Mouse (Mus musculus) E14TG2a.4 (cell line): ENCODE measurements at regions not wholly inside any gene's neighbourhood (a gene's known extent, or its start where the extent isn't known, plus 50 kb on each side); places are given as distances from the start of the nearest gene placed in this dataset.
A peak's percentile ranks its signal among the peaks of the same experiment; 100 is the strongest.
"Not testable (repeated sequence)": the region's sequence is repeated elsewhere in the genome, so short reads cannot be mapped to it uniquely, and the experiment has no call there.

ENCODE experiments used
- H3K27me3 ChIP-seq: 2 replicates; pipeline ENCODE4 v1.6.1; 2014; ENCODE audit warnings: low read length, control low read depth; ENCODE audit not compliant: insufficient read depth
- H3K36me3 ChIP-seq: 2 replicates; pipeline ENCODE4 v1.6.1; 2014; ENCODE audit warnings: low read length, control low read depth; ENCODE audit not compliant: insufficient read depth
- H3K4me1 ChIP-seq: replicated peaks from 2 replicates; pipeline ENCODE4 v1.6.1; 2014; ENCODE audit warnings: low read depth, low read length, control low read depth
- H3K4me3 ChIP-seq: replicated peaks from 2 replicates; pipeline ENCODE4 v1.5.1; 2014; ENCODE audit warnings: mild to moderate bottlenecking, low read length
- H3K9me3 ChIP-seq: 2 replicates; pipeline ENCODE4 v1.6.1; 2014; ENCODE audit warnings: low read length, control low read depth
- CTCF ChIP-seq: conservative IDR thresholded peaks from 2 replicates; pipeline ENCODE4 v1.5.1; 2014; ENCODE audit warnings: low read length
- NANOG ChIP-seq: IDR thresholded peaks from 2 replicates; pipeline ENCODE4 v1.6.1; 2014; ENCODE audit warnings: borderline replicate concordance, low read length, mixed read lengths
- POU5F1 ChIP-seq: IDR thresholded peaks from 2 replicates; pipeline ENCODE4 v1.6.1; 2014; ENCODE audit warnings: low read length, borderline replicate concordance

DNA sequence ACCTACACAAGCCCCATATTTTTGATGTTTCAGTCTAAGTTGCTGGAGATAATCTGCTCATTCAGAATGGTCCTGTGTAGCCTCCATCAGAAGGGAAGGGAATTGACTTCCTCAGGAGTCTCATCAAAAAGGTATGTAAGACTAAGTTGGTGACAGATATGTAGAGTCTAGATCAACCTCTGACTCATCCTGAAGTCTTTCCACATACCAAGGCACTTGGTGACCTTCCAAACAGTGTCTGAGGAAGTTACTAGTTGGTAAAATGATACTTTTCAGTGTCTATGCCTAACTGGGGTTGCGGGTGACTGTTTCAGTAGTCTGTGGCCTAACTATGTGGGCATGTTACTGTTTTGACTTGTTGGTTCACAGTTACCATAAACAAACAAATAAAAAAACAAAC lies 133.0 kb upstream of the Plcb4 start:
- Histone ChIP-seq H3K9me3 (no peaks in the 10 kb centered on the region), H3K4me1 (no peaks in the 10 kb centered on the region), H3K4me3 (no peak overlapping the region)

DNA sequence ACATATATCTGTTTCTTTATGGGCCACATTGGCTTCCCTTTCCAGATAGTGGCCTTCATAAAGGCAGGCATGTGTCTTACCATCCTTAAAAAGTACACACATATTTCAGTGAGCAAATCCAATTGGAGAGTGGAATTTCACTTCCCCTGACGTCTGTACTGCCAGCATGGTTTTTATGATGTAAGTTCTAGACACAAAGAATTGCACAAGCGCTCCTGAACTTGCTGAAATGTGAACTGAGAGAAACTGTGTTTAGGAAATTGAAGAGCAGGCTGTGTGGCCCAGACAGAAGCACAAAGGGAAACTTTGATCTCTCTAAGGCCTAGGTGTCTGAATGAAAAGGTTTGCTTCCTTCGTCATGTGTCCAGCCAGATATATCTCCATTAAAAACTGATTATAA lies 129.2 kb upstream of the Plcb4 start:
- Histone ChIP-seq H3K4me3 (no peak overlapping the region), H3K27me3 (no peaks in the 10 kb centered on the region), H3K36me3 (no peaks in the 10 kb centered on the region), H3K9me3 (no peaks in the 10 kb centered on the region), H3K4me1 (no peaks in the 10 kb centered on the region)
- TF ChIP-seq NANOG (no peak), POU5F1 (no peak), CTCF (no peak)

More for the DNA sequence above, 133.0 kb upstream of the Plcb4 start:
- Histone ChIP-seq H3K27me3 (no peaks in the 10 kb centered on the region), H3K36me3 (no peaks in the 10 kb centered on the region)
- TF ChIP-seq NANOG (no peak), CTCF (no peak), POU5F1 (no peak)

DNA sequence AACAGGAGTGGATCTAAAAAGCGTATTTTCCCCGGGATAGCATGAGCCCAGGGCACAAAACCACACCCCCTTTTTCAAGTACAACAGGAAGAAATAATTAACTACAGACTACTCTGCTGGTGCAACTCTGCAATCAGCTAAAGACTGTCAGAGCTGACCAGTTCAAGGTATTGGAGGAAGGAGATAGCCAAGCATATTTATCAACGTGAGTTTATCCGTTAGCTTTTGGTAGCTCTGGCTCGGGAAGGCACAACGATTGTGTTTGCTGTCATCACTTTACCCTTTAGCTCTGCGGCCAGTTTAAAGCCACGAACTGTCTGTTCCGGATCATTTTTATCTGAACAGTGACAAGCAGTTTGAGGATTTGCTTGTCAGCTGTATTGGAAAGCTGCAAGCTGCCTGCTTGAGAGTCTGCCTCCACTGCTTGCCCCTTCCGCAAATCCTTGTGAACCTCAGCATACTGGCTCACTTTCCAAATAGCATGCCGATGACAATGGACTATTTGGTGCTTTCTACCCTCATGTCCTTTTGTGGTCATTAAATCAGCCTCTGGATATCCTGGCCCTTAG lies 122.4 kb upstream of the Plcb4 start:
- Histone ChIP-seq H3K9me3 (peaks cover 18% of the 10 kb centered on the region), H3K4me3 (no peak overlapping the region), H3K36me3 (no peaks in the 10 kb centered on the region), H3K27me3 (no peaks in the 10 kb centered on the region), H3K4me1 (peaks cover 17% of the 10 kb centered on the region)
- no peak for TF ChIP-seq CTCF
- no peak for TF ChIP-seq POU5F1
- TF ChIP-seq NANOG: no peak

DNA sequence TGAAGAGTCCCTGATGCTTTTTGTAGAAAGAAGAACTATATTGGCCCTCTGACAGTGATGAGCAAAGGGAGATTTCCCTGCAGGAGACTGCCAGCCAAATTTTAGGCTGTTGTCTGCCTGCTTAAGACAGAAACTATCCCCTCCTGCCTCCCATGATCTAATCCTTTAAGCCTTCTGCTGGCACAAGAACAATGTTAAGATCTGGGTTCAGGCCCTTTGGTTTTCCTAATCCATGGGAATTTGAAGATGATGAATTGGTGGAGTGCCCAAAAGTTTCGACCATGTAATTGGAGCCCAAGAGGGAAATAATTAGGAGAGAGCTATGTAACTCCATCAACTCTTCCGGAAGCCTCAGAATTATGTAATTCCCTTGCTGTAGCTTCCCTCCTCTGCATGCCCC lies 120.8 kb upstream of the Plcb4 start:
- TF ChIP-seq CTCF: no peak
- TF ChIP-seq POU5F1: no peak
- TF ChIP-seq NANOG: no peak
- Histone ChIP-seq H3K9me3 (peaks cover 18% of the 10 kb centered on the region), H3K4me3 (no peak overlapping the region), H3K4me1 (peaks cover 17% of the 10 kb centered on the region), H3K36me3 (no peaks in the 10 kb centered on the region), H3K27me3 (no peaks in the 10 kb centered on the region)

DNA sequence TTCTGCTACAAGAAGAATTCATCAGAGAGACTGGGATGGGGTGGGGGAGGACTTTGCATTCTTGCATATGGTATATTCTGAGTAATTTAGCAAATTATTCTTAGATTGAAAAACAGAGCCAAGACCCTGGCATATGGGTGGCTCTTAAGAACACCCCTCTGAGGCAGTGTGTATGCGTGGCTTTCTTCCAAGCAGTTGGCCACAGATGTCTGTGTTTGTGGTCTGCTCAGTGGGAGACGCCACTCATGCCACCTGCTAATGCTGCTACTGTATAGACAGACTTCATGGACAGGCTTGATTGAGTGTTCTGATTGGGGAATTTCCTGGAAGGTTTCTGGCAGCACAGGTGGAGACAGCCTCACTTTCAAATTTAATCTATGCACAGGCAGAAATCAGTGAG lies 117.8 kb upstream of the Plcb4 start:
- Histone ChIP-seq H3K36me3 (no peaks in the 10 kb centered on the region), H3K4me3 (no peak overlapping the region), H3K4me1 (peaks cover 23% of the 10 kb centered on the region), H3K9me3 (peaks cover 18% of the 10 kb centered on the region), H3K27me3 (no peaks in the 10 kb centered on the region)
- TF ChIP-seq CTCF (no peak), NANOG (no peak), POU5F1 (no peak)

DNA sequence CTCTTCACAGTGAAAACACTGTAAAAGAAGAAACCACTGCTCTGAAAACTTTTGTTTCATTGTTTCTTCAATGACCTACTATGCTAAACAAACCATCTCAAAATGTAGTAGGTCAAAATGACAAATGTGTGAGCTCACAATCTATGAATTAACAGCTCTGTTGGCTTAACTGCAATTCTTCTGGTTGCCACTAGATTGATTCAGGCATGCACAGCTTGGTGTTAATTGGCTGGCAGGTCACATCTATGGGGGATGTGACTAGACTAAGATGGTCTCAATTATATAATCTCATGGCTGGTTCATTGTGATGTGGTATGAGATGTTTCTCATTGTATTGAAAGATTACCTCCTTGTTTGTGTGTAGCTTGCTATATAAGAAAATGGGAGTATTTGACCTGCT lies 116.9 kb upstream of the Plcb4 start:
- Histone ChIP-seq H3K4me3 (no peak overlapping the region), H3K36me3 (no peaks in the 10 kb centered on the region), H3K27me3 (no peaks in the 10 kb centered on the region), H3K9me3 (peaks cover 18% of the 10 kb centered on the region), H3K4me1 (peaks cover 14% of the 10 kb centered on the region)
- TF ChIP-seq NANOG (no peak), CTCF (peak; percentile 23)

DNA sequence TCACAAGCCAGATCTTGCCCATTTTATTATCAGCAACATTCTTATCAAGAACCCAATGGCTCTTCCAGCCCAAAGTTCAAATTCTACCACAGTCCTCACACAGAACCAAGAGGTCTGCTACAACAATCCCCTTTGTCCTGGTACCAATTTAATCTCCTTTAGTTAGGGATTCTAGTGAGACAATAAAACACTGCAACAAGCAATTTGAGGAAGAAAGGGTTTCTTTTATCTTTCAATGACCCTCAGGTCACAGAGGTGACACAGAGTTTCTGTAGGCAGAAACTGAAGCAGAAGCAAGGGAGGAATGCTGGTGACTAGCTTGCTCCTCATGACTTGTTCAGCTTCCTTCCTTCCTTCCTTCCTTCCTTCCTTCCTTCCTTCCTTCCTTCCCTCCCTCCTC lies 113.9 kb upstream of the Plcb4 start:
- TF ChIP-seq CTCF (no peak), NANOG (peak; percentile 74; the same call in 1 of the 2 replicates), POU5F1 (no peak)
- peaks cover 23% of the 10 kb centered on the region for H3K4me1 ChIP-seq

DNA sequence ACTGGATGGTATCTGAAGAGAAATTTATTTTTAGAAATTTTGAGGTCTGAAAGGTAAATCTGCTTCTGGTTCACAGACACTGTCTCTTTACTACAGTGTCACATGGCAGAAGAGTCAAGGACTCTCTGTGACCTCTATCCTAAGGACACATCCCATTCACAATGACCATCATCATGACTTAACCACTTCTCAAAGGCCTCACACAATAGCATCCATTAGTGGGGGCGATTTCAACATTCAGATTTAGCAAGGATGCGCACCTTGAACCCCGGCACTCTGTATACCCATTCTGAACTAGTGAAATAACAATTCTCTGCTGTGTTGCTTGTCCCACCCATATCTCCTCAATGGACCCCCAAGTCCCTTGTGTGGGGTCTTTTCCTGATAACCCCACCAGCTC lies 110.8 kb upstream of the Plcb4 start:
- H3K27me3 ChIP-seq: no peaks in the 10 kb centered on the region
- H3K9me3 ChIP-seq: no peaks in the 10 kb centered on the region
- H3K4me1 ChIP-seq: peaks cover 23% of the 10 kb centered on the region
- no peak overlapping the region for H3K4me3 ChIP-seq
- H3K36me3 ChIP-seq: no peaks in the 10 kb centered on the region
- TF ChIP-seq POU5F1 (no peak), CTCF (no peak), NANOG (peak; percentile 89)

More for the DNA sequence above, 113.9 kb upstream of the Plcb4 start:
- Histone ChIP-seq H3K9me3 (peaks cover 1% of the 10 kb centered on the region; the same call in 1 of the 2 replicates), H3K4me3 (no peak overlapping the region), H3K27me3 (no peaks in the 10 kb centered on the region), H3K36me3 (no peaks in the 10 kb centered on the region)

DNA sequence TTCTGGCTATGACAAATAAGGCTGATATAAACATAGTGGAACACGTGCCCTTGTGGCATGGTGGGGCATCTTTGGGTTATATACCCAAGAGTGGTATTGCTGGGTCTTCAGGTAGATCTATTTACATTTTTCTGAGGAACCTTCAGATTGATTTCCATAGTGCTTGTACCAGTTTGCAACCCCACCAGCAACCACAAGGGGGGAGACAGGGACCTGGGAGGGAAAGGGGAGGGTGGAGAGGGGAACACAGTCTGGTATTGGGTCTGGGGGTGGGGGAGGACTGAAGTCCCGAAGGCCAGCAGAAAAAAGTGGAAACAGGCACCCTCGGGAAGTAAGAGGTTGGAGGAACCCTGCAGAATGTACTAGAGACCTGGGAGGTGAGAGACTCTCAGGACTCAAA lies 105.8 kb upstream of the Plcb4 start:
- Histone ChIP-seq H3K9me3 (peaks cover 11% of the 10 kb centered on the region), H3K4me1 (peaks cover 10% of the 10 kb centered on the region), H3K36me3 (peaks cover 4% of the 10 kb centered on the region; the same call in 1 of the 2 replicates), H3K27me3 (no peaks in the 10 kb centered on the region), H3K4me3 (no peak overlapping the region)
- TF ChIP-seq NANOG (no peak), POU5F1 (no peak), CTCF (peak; percentile 38)

DNA sequence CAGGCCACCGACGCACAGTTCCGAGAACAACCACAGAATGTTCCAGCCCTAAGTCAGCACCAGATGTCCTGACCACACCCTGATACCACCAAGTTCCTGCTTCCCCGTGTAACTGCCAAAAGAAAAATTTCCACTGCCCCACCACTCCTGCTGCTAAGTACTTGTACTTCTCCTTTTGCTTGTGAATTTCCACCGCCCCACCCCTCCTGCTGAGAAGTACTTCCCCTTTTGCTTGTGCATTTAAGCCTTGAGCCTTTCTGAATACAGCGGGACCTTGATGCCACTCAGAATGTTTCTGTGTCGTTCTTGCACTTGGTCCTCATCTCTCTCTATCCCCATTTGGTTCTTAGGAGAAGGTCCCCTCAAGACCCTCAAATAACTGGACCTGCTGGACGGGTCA lies 100.8 kb upstream of the Plcb4 start:
- not testable (repeated sequence) for H3K27me3 ChIP-seq, H3K4me3 ChIP-seq
- peaks cover 14% of the 10 kb centered on the region; the same call in 1 of the 2 replicates for H3K36me3 ChIP-seq
- H3K4me1 ChIP-seq: peaks cover 37% of the 10 kb centered on the region
- H3K9me3 ChIP-seq: peaks cover 26% of the 10 kb centered on the region
